Mouse (Mus musculus): ENCODE measurements around the gene Spx.

GRCm38 (mm10) chr6:142387755-142388271 is 25.4 kb upstream of the Spx start:
- TF ChIP-seq CTCF (IDR thresholded peaks at IDR 0.05; ENCODE audit: low read depth) (no peak), EP300 (IDR thresholded peaks at IDR 0.05; ENCODE audit: low read depth) (no peak)

Data from heart, postnatal 0 days (tissue).